Mouse (Mus musculus) heart, adult 2 months (tissue): ENCODE measurements at regions not wholly inside any gene's neighbourhood (a gene's known extent, or its start where the extent isn't known, plus 50 kb on each side); places are given as distances from the start of the nearest gene placed in this dataset.

ENCODE experiments used
- DNase-seq, 2 experiments: peaks; one replicate each; pipeline ENCODE4 v3.0.0; 2021
- H3K27ac ChIP-seq: fragments of 200-600 bp; 2 replicates; pipeline ENCODE4 v1.8.1; 2022
- H3K27me3 ChIP-seq: fragments of 200-500 bp; 2 replicates; pipeline ENCODE4 v1.6.1; 2012; ENCODE audit warnings: mild to moderate bottlenecking, low read length, inconsistent platforms, mixed read lengths; ENCODE audit not compliant: control insufficient read depth, insufficient read depth
- H3K36me3 ChIP-seq: fragments of 200-500 bp; 2 replicates; pipeline ENCODE4 v1.6.1; 2012; ENCODE audit warnings: low read length, inconsistent platforms; ENCODE audit not compliant: control insufficient read depth, insufficient read depth
- H3K4me1 ChIP-seq: fragments of 200-500 bp; 2 replicates; pipeline ENCODE4 v1.6.1; 2011; ENCODE audit warnings: low read length; ENCODE audit not compliant: control insufficient read depth, insufficient read depth
- H3K4me3 ChIP-seq: fragments of 200-600 bp; 2 replicates; pipeline ENCODE4 v1.8.1; 2022
- H3K79me2 ChIP-seq: fragments of 200-500 bp; replicated peaks from 2 replicates; pipeline ENCODE4 v1.6.1; 2012; ENCODE audit warnings: mild to moderate bottlenecking, inconsistent platforms, low read length, moderate library complexity, mixed read lengths; ENCODE audit not compliant: control insufficient read depth, insufficient read depth
- H3K9ac ChIP-seq: fragments of 200-500 bp; 2 replicates; pipeline ENCODE4 v1.6.1; 2012; ENCODE audit warnings: low read depth, mild to moderate bottlenecking, control low read depth, inconsistent platforms, low read length, mixed read lengths
- CTCF ChIP-seq: fragments of 200-600 bp; IDR thresholded peaks from 2 replicates; pipeline ENCODE4 v1.8.1; 2022; ENCODE audit warnings: antibody characterized with exemption, mild to moderate bottlenecking, moderate library complexity
- EP300 ChIP-seq: fragments of 200-500 bp; IDR thresholded peaks from 2 replicates; pipeline ENCODE4 v1.6.1; 2011; ENCODE audit warnings: low read depth, low read length, control low read depth; ENCODE audit not compliant: insufficient read depth
- POLR2A ChIP-seq: fragments of 200-500 bp; IDR thresholded peaks from 2 replicates; pipeline ENCODE4 v1.6.1; 2011; ENCODE audit warnings: mild to moderate bottlenecking, low read depth, low read length, control low read depth; ENCODE audit not compliant: insufficient read depth
- WGBS: fragments of 180-500 bp; shearing (Covaris S2); methylation state at CpG from one replicate; pipeline ENCODE4 v1.1.7; 2018; 5-methylcytosine and 5-hydroxymethylcytosine counted together
- intact Hi-C: fragments of 180-260 bp; cut with DNase I; formaldehyde crosslinking; loops from one replicate; pipeline ENCODE4 v1.15.1; 2025

- H3K79me2 ChIP-seq = no peaks in the 10 kb centered on the region
- 62% methylated on average over 1 of the region's 1 CpGs for WGBS
- no peak for DNase-seq
- H3K9ac ChIP-seq = no peak overlapping the region
- intact Hi-C loops = no loop called here
- H3K27me3 ChIP-seq = no peaks in the 10 kb centered on the region
- no peak overlapping the region for H3K27ac ChIP-seq
- TF ChIP-seq CTCF = no peak
- no peak for TF ChIP-seq EP300
- no peak for TF ChIP-seq POLR2A
- no peaks in the 10 kb centered on the region for H3K36me3 ChIP-seq
- H3K4me1 ChIP-seq = no peaks in the 10 kb centered on the region
- no peak overlapping the region for H3K4me3 ChIP-seq
Measured at GRCm38 (mm10) chr10:70336741-70337140, 91.8 kb downstream of the Slc16a9 start.

- intact Hi-C loops = no loop called here
- 71% methylated on average over 5 of the region's 5 CpGs for WGBS
- H3K79me2 ChIP-seq = no peaks in the 10 kb centered on the region
Measured at GRCm38 (mm10) chr10:70359421-70359820, 80.9 kb upstream of the Fam13c start.

GRCm38 (mm10) chr10:70359834-70360233 is 80.4 kb upstream of the Fam13c start:
- Histone ChIP-seq H3K4me3 (no peak overlapping the region), H3K79me2 (no peaks in the 10 kb centered on the region), H3K9ac (no peak overlapping the region), H3K27me3 (no peaks in the 10 kb centered on the region), H3K36me3 (no peaks in the 10 kb centered on the region), H3K4me1 (no peaks in the 10 kb centered on the region), H3K27ac (no peak overlapping the region)
- 87% methylated on average over 7 of the region's 7 CpGs for WGBS
- no peak for TF ChIP-seq CTCF
- TF ChIP-seq EP300 = no peak
- TF ChIP-seq POLR2A = no peak
- intact Hi-C loops = loop anchor here (10.0 kb wide), 2 partner anchors 455 to 605 kb away; no protein-coding TSS in a partner anchor
- no peak for DNase-seq

More at GRCm38 (mm10) chr10:70359421-70359820, 80.9 kb upstream of the Fam13c start:
- Histone ChIP-seq H3K27ac (no peak overlapping the region), H3K9ac (no peak overlapping the region), H3K4me1 (no peaks in the 10 kb centered on the region), H3K4me3 (no peak overlapping the region), H3K27me3 (no peaks in the 10 kb centered on the region), H3K36me3 (no peaks in the 10 kb centered on the region)
- TF ChIP-seq EP300 (no peak), CTCF (no peak), POLR2A (no peak)
- DNase-seq = no peak

- 77% methylated on average over 4 of the region's 4 CpGs for WGBS
- intact Hi-C loops = loop anchor here (10.0 kb wide), 2 partner anchors 452 to 602 kb away; no protein-coding TSS in a partner anchor
- no peak overlapping the region for H3K27ac ChIP-seq
- no peak overlapping the region for H3K9ac ChIP-seq
- H3K79me2 ChIP-seq = no peaks in the 10 kb centered on the region
- no peak overlapping the region for H3K4me3 ChIP-seq
- peak; percentile 74 for TF ChIP-seq CTCF
- TF ChIP-seq POLR2A = no peak
- no peak for TF ChIP-seq EP300
- H3K4me1 ChIP-seq = no peaks in the 10 kb centered on the region
- H3K36me3 ChIP-seq = no peaks in the 10 kb centered on the region
- no peaks in the 10 kb centered on the region for H3K27me3 ChIP-seq
- no peak for DNase-seq
Measured at GRCm38 (mm10) chr10:70363054-70363453, 77.2 kb upstream of the Fam13c start.

- DNase-seq = no peak
- Histone ChIP-seq H3K9ac (no peak overlapping the region), H3K27me3 (no peaks in the 10 kb centered on the region), H3K27ac (no peak overlapping the region), H3K36me3 (no peaks in the 10 kb centered on the region), H3K4me1 (no peaks in the 10 kb centered on the region), H3K79me2 (no peaks in the 10 kb centered on the region), H3K4me3 (no peak overlapping the region)
- TF ChIP-seq EP300 (no peak), CTCF (no peak), POLR2A (no peak)
- intact Hi-C loops = loop anchor here (10.0 kb wide), 2 partner anchors 450 to 600 kb away; no protein-coding TSS in a partner anchor
- 64% methylated on average over 14 of the region's 14 CpGs for WGBS
Measured at GRCm38 (mm10) chr10:70364218-70364975, 75.9 kb upstream of the Fam13c start.

- 86% methylated on average over 9 of the region's 9 CpGs for WGBS
- no peak overlapping the region for H3K27ac ChIP-seq
- H3K4me3 ChIP-seq = no peak overlapping the region
- intact Hi-C loops = loop anchor here (5.0 to 10.0 kb wide), 4 partner anchors 77 to 600 kb away; partner anchors contain the start of gene Fam13c
- no peak overlapping the region for H3K9ac ChIP-seq
- no peaks in the 10 kb centered on the region for H3K27me3 ChIP-seq
- no peaks in the 10 kb centered on the region for H3K4me1 ChIP-seq
- TF ChIP-seq EP300 (no peak), CTCF (no peak), POLR2A (no peak)
- no peaks in the 10 kb centered on the region for H3K36me3 ChIP-seq
- no peaks in the 10 kb centered on the region for H3K79me2 ChIP-seq
- no peak for DNase-seq
Measured at GRCm38 (mm10) chr10:70364976-70365345, 75.3 kb upstream of the Fam13c start.
